Comparison of ENCODE assay signal across 15 mouse cellular contexts in the genomic region with DNA sequence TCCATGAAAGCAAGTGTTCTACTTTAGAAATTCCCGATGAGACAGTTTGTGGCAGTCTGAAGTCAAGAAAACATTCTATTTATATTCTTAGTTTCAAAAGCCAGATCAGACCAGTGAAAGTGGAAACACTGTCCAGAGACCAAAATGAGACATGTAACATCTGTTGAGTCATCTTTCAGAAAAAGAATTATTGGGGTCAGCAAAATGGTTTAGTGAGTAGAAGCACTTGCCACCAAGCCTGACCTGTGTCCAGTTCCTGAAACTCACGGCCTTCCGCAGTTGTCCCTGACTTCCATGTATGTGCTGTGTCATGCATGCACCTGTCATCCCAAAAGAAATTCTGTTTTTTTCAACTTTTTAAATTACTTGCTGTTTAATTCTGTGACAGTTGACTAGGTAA. TPM values are rescaled to one million over a fixed set of nuclear protein-coding genes. Genes with fewer than 3 reads are reported as not detected.
DNase-seq lines count a peak whose midpoint lies in the region; ATAC-seq and TF ChIP-seq lines count a peak whose summit lies in the region.
"Had no signal": no experiment of that assay in that cellular context is flagged by ENCODE, and none has a peak within 500 bp of the region (broad histone marks: within the 10 kb centered on the region; RNA-seq: fewer than 3 reads in every experiment).

No protein-coding gene starts in this region.

- H3K79me2 ChIP-seq in CH12.LX (replicated peaks; ENCODE audit: control insufficient read depth, extremely low read depth, insufficient read depth, poor library complexity, severe bottlenecking): no peaks in the 10 kb centered on the region; the same call in 1 of the 2 replicates
- H3K79me2 ChIP-seq in macrophage (ENCODE audit: inconsistent target): no peaks in the 10 kb centered on the region

- no peaks in the 10 kb centered on the region for H3K9me3 ChIP-seq in heart, embryonic 11.5 days (replicated peaks; ENCODE audit: control insufficient read depth, low read length)
- no peaks in the 10 kb centered on the region for H3K9me3 ChIP-seq in CH12.LX (replicated peaks; ENCODE audit: low read length)
- H3K9me3 ChIP-seq: embryonic facial prominence, embryonic 13.5 days; embryonic facial prominence, embryonic 15.5 days; forebrain, embryonic 10.5 days; forebrain, embryonic 12.5 days had no signal

- DNase-seq in heart, adult 11 months: peak; percentile 73
- DNase-seq in 416B (ENCODE audit: low read depth) (peak; percentile 11), CH12.LX (ENCODE audit: extremely low read depth) (no peak), adipocyte (ENCODE audit: low spot score) (no peak)
- no peak for DNase-seq in lung, postnatal 25 days (ENCODE audit: low spot score)
- no peak for DNase-seq in lung, postnatal 4 days
- DNase-seq: adrenal gland, adult 8-10 months; cerebellum, adult 9-11 months had no signal

- H3K9ac ChIP-seq in heart, embryonic 11.5 days (ENCODE audit: low read depth, low read length): no peak overlapping the region
- H3K9ac ChIP-seq in CH12.LX (ENCODE audit: insufficient read depth, low read depth): no peak overlapping the region
- H3K9ac ChIP-seq: embryonic facial prominence, embryonic 13.5 days; embryonic facial prominence, embryonic 15.5 days; forebrain, embryonic 12.5 days had no signal

- no peak for ATAC-seq in heart, embryonic 11.5 days (replicated peaks; ENCODE audit: insufficient number of reproducible peaks, low FRiP score, low TSS enrichment)

- dilution Hi-C loops in CH12.LX (cut with MboI; ENCODE audit: extremely low pct_ligation_motif_present, extremely low pct_unique_long_range_greater_than_20kb, low sequenced_read_pairs): no loop called here

- no peaks in the 10 kb centered on the region for H3K27me3 ChIP-seq in heart, embryonic 11.5 days (ENCODE audit: control insufficient read depth, insufficient read depth, low read length)
- H3K27me3 ChIP-seq in CH12.LX (replicated peaks): no peaks in the 10 kb centered on the region
- H3K27me3 ChIP-seq: embryonic facial prominence, embryonic 13.5 days; embryonic facial prominence, embryonic 15.5 days; forebrain, embryonic 12.5 days had no signal

- H3K36me3 ChIP-seq in heart, embryonic 11.5 days (ENCODE audit: control insufficient read depth, insufficient read depth, low read length): no peaks in the 10 kb centered on the region
- H3K36me3 ChIP-seq in CH12.LX (replicated peaks in 1 of 2; ENCODE audit: control insufficient read depth in 1 of 2, insufficient read depth in 1 of 2, low read length in 1 of 2) (peaks cover 23 to 66% of the 10 kb centered on the region in 2 experiments), macrophage (ENCODE audit: inconsistent target) (no peaks in the 10 kb centered on the region)
- H3K36me3 ChIP-seq: embryonic facial prominence, embryonic 15.5 days had no signal

- 81% methylated on average over 3 of the region's 3 CpGs for WGBS in heart, embryonic 11.5 days (ENCODE audit: insufficient replicate concordance)
- 41% methylated on average over 3 of the region's 3 CpGs for WGBS in macrophage (ENCODE audit: missing documents)

- TF ChIP-seq POLR2A in CH12.LX (IDR thresholded peaks at IDR 0.05; ENCODE audit: low read depth, low read length): no peak

- H3K4me2 ChIP-seq in heart, embryonic 11.5 days: no peak overlapping the region
- no peak overlapping the region for H3K4me2 ChIP-seq in CH12.LX (ENCODE audit: insufficient read depth, low read depth, poor library complexity, severe bottlenecking)
- H3K4me2 ChIP-seq: embryonic facial prominence, embryonic 13.5 days; embryonic facial prominence, embryonic 15.5 days; forebrain, embryonic 12.5 days had no signal

- TF ChIP-seq RAD21 in CH12.LX (IDR thresholded peaks at IDR 0.05; ENCODE audit: low read depth, low read length): no peak

- in situ Hi-C loops in CH12.LX (cut with MboI; ENCODE audit: low pct_ligation_motif_present, low pct_unique_long_range_greater_than_20kb, low sequenced_read_pairs): no loop called here

- TF ChIP-seq CTCF in CH12.LX (conservative IDR thresholded peaks at IDR 0.05 in 1 of 2, IDR thresholded peaks at IDR 0.05 in 1 of 2; ENCODE audit: low read depth in 2 of 2, low read length in 2 of 2): no peak

- no peaks in the 10 kb centered on the region for H3K4me1 ChIP-seq in heart, embryonic 11.5 days (ENCODE audit: control insufficient read depth, insufficient read depth, low read length)
- H3K4me1 ChIP-seq in CH12.LX (ENCODE audit: control insufficient read depth in 1 of 2, insufficient read depth in 2 of 2): peaks cover 10 to 48% of the 10 kb centered on the region in 2 experiments
- H3K4me1 ChIP-seq: embryonic facial prominence, embryonic 13.5 days; embryonic facial prominence, embryonic 15.5 days; forebrain, embryonic 10.5 days; forebrain, embryonic 12.5 days had no signal

- H3K4me3 ChIP-seq in heart, embryonic 11.5 days (ENCODE audit: low read depth, low read length): no peak overlapping the region
- H3K4me3 ChIP-seq in CH12.LX (replicated peaks in 1 of 3; ENCODE audit: low read depth in 2 of 3, low read length in 2 of 3, poor library complexity in 1 of 3): no peak overlapping the region
- no peak overlapping the region for H3K4me3 ChIP-seq in macrophage (ENCODE audit: inconsistent target)
- H3K4me3 ChIP-seq: embryonic facial prominence, embryonic 13.5 days; embryonic facial prominence, embryonic 15.5 days; erythroblast, embryonic 14.5 days; forebrain, embryonic 10.5 days; forebrain, embryonic 12.5 days had no signal

- TF ChIP-seq EP300 in CH12.LX (IDR thresholded peaks at IDR 0.05; ENCODE audit: low read length): no peak

- H3K27ac ChIP-seq in heart, embryonic 11.5 days (ENCODE audit: low read depth, low read length): no peak overlapping the region
- no peak overlapping the region for H3K27ac ChIP-seq in CH12.LX (ENCODE audit: insufficient read depth, low read depth)
- peak overlapping the region; percentile 66 for H3K27ac ChIP-seq in macrophage
- H3K27ac ChIP-seq: embryonic facial prominence, embryonic 13.5 days; embryonic facial prominence, embryonic 15.5 days; forebrain, embryonic 10.5 days; forebrain, embryonic 12.5 days had no signal

TF ChIP-seq in CH12.LX, 34 proteins besides CTCF, POLR2A, EP300 and RAD21:
- TF ChIP-seq GABPA (IDR thresholded peaks at IDR 0.05; ENCODE audit: insufficient replicate concordance, low read depth, low read length): no peak
- TF ChIP-seq SMC3 (IDR thresholded peaks at IDR 0.05; ENCODE audit: low read depth, low read length): no peak
- no peak for TF ChIP-seq SIN3A (IDR thresholded peaks at IDR 0.05; ENCODE audit: low read length)
- TF ChIP-seq KAT2A (IDR thresholded peaks at IDR 0.05; ENCODE audit: insufficient replicate concordance, low read length): no peak
- peak; percentile 58; the same call in 1 of the 2 replicates for TF ChIP-seq MEF2A (IDR thresholded peaks at IDR 0.05; ENCODE audit: borderline replicate concordance, low read depth, low read length)
- TF ChIP-seq MXI1 (IDR thresholded peaks at IDR 0.05; ENCODE audit: low read depth, low read length): no peak
- no peak for TF ChIP-seq MAZ (IDR thresholded peaks at IDR 0.05; ENCODE audit: low read depth, low read length)

RNA-seq across cellular contexts. Expression of gene Hacd2, which starts 34.6 kb away (rescaled TPM):
- 32.3 and 34.2 TPM in 2 replicates for polyA plus RNA-seq in heart, embryonic 11.5 days (2014; fragmentation: Nextera tagmentation; extraction: Ambion mirVana)
- 33.2 and 50.3 TPM in 2 replicates for total RNA-seq in CH12.LX (2012; rRNA removed)
- 30.1 and 49.7 TPM in 2 replicates for total RNA-seq in CH12.LX (2014; rRNA removed)
- 133 and 135 TPM in 2 replicates for polyA plus RNA-seq in CH12.LX (2012; ENCODE audit: insufficient read length, low read depth)
- 10 to 100 TPM in 6 of 26 experiments, 1 to 10 TPM in 20; 2.1 to 26.0 (median 8.1) TPM for total RNA-seq in macrophage (2018; cell fraction: chromatin; rRNA removed)
- 10 to 100 TPM in 20 of 26 experiments, 1 to 10 TPM in 6; 5.4 to 16.8 (median 11.6) TPM for total RNA-seq in macrophage (2018; cell fraction: cytosol; rRNA removed)
- total RNA-seq in macrophage (2018; cell fraction: nucleus; rRNA removed): 10 to 100 TPM in 11 of 26 experiments, 1 to 10 TPM in 15; 4.0 to 27.4 (median 8.6) TPM
- 10.6 to 17.8 TPM (median 14.4 TPM) in 3 replicates for polyA plus RNA-seq in macrophage (2018)

Comparison
In these comparisons a context has a peak if more than half of its experiments do, and no peak if none do; other contexts are left out.
1. DNase-seq: peak in heart, adult 11 months (single experiment) and 416B (single experiment); none in CH12.LX (single experiment), lung, postnatal 25 days (single experiment), lung, postnatal 4 days (0 of 2) and adipocyte (single experiment).